In genomic region chrX:51999426-51999825, GRCm38 (mm10) we compare ENCODE assay signal across 24 mouse cellular contexts. TPM values are rescaled to one million over a fixed set of nuclear protein-coding genes. Genes with fewer than 3 reads are reported as not detected.
DNase-seq lines count a peak whose midpoint lies in the region; ATAC-seq and TF ChIP-seq lines count a peak whose summit lies in the region.
"Had no signal": no experiment of that assay in that cellular context is flagged by ENCODE, and none has a peak within 500 bp of the region (broad histone marks: within the 10 kb centered on the region; RNA-seq: fewer than 3 reads in every experiment).

No protein-coding gene starts in this region.

- H3K4me2 ChIP-seq in intestine, postnatal 0 days (replicated peaks; ENCODE audit: low read depth): no peak overlapping the region
- H3K4me2 ChIP-seq in intestine, embryonic 16.5 days (ENCODE audit: low read depth, low read length): no peak overlapping the region
- no peak overlapping the region for H3K4me2 ChIP-seq in lung, postnatal 0 days (replicated peaks; ENCODE audit: low read depth, low read length)
- H3K4me2 ChIP-seq: embryonic facial prominence, embryonic 15.5 days; forebrain, embryonic 15.5 days; heart, embryonic 13.5 days; hindbrain, embryonic 12.5 days; limb, embryonic 15.5 days; lung, embryonic 15.5 days; midbrain, embryonic 11.5 days had no signal

- in situ Hi-C loops in Patski (cut with MboI; ENCODE audit: low pct_unique_long_range_greater_than_20kb): no loop called here

- no peak for TF ChIP-seq EP300 in lung, postnatal 0 days (IDR thresholded peaks at IDR 0.05)

- no peaks in the 10 kb centered on the region for H3K27me3 ChIP-seq in intestine, postnatal 0 days (replicated peaks; ENCODE audit: control insufficient read depth, insufficient read depth, low read length)
- H3K27me3 ChIP-seq in intestine, embryonic 16.5 days (replicated peaks; ENCODE audit: control insufficient read depth, insufficient read depth, low read length): no peaks in the 10 kb centered on the region
- H3K27me3 ChIP-seq in lung, postnatal 0 days (replicated peaks; ENCODE audit: insufficient read depth, low read length): no peaks in the 10 kb centered on the region
- H3K27me3 ChIP-seq in Patski: peaks cover 5% of the 10 kb centered on the region
- H3K27me3 ChIP-seq: embryonic facial prominence, embryonic 15.5 days; forebrain, embryonic 15.5 days; heart, embryonic 13.5 days; hindbrain, embryonic 12.5 days; limb, embryonic 15.5 days; lung, embryonic 15.5 days had no signal

- TF ChIP-seq CTCF in intestine, postnatal 0 days (IDR thresholded peaks at IDR 0.05; ENCODE audit: low read depth): peak; percentile 25; the same call in 1 of the 2 replicates
- TF ChIP-seq CTCF in lung, postnatal 0 days (IDR thresholded peaks at IDR 0.05): peak; percentile 26
- peak; percentile 49 for TF ChIP-seq CTCF in Patski (IDR thresholded peaks at IDR 0.05)

- no peak overlapping the region for H3K4me3 ChIP-seq in intestine, postnatal 0 days (ENCODE audit: low read depth, low read length)
- H3K4me3 ChIP-seq in intestine, embryonic 16.5 days (ENCODE audit: low read length): no peak overlapping the region
- H3K4me3 ChIP-seq in lung, postnatal 0 days (ENCODE audit: low read depth, low read length): no peak overlapping the region
- H3K4me3 ChIP-seq: embryonic facial prominence, embryonic 15.5 days; forebrain, embryonic 15.5 days; heart, embryonic 13.5 days; hindbrain, embryonic 12.5 days; limb, embryonic 15.5 days; lung, embryonic 15.5 days had no signal

- H3K9ac ChIP-seq in intestine, postnatal 0 days (ENCODE audit: low read depth, low read length): no peak overlapping the region
- no peak overlapping the region for H3K9ac ChIP-seq in intestine, embryonic 16.5 days (ENCODE audit: low read depth, low read length)
- no peak overlapping the region for H3K9ac ChIP-seq in lung, postnatal 0 days (replicated peaks; ENCODE audit: low read depth)
- H3K9ac ChIP-seq: embryonic facial prominence, embryonic 15.5 days; forebrain, embryonic 15.5 days; heart, embryonic 13.5 days; hindbrain, embryonic 12.5 days; limb, embryonic 15.5 days; liver, embryonic 14.5 days; lung, embryonic 15.5 days had no signal

- DNase-seq in lung, postnatal 0 days (ENCODE audit: low spot score): peak; percentile 23
- DNase-seq in lung, postnatal 36 days: no peak
- no peak for DNase-seq in Patski (ENCODE audit: low read depth, low spot score)
- no peak for DNase-seq in thymus, postnatal 14 days
- no peak for DNase-seq in embryo, embryonic 10.5 days (ENCODE audit: low spot score)
- DNase-seq: cerebellum, adult 18-20 months; embryo, embryonic 11 days; gastrocnemius, postnatal 14 days; heart, adult 11 months; heart, postnatal 14 days; kidney, adult 8-10 months; kidney, postnatal 14 days; layer of hippocampus, postnatal 36 days had no signal

- CTCF ChIA-PET in Patski (lab: Charles Lee): no interaction called here

- no peak overlapping the region for H3K27ac ChIP-seq in intestine, postnatal 0 days (ENCODE audit: low read depth, low read length)
- no peak overlapping the region for H3K27ac ChIP-seq in intestine, embryonic 16.5 days (ENCODE audit: low read length)
- no peak overlapping the region for H3K27ac ChIP-seq in lung, postnatal 0 days (ENCODE audit: low read length)
- H3K27ac ChIP-seq: embryonic facial prominence, embryonic 15.5 days; forebrain, embryonic 15.5 days; heart, embryonic 13.5 days; hindbrain, embryonic 12.5 days; limb, embryonic 15.5 days; liver, embryonic 14.5 days; lung, embryonic 15.5 days had no signal

- no peaks in the 10 kb centered on the region for H3K36me3 ChIP-seq in intestine, postnatal 0 days (ENCODE audit: control insufficient read depth, insufficient read depth)
- H3K36me3 ChIP-seq in intestine, embryonic 16.5 days (ENCODE audit: control insufficient read depth, insufficient read depth, low read length): no peaks in the 10 kb centered on the region
- no peaks in the 10 kb centered on the region for H3K36me3 ChIP-seq in lung, postnatal 0 days (ENCODE audit: insufficient read depth, low read length)
- H3K36me3 ChIP-seq: embryonic facial prominence, embryonic 15.5 days; forebrain, embryonic 15.5 days; heart, embryonic 13.5 days; hindbrain, embryonic 12.5 days; limb, embryonic 15.5 days; lung, embryonic 15.5 days had no signal

- POLR2A ChIA-PET in Patski (lab: Charles Lee): no interaction called here

- no peaks in the 10 kb centered on the region for H3K4me1 ChIP-seq in intestine, postnatal 0 days (replicated peaks; ENCODE audit: control insufficient read depth, insufficient read depth, low read length)
- no peaks in the 10 kb centered on the region for H3K4me1 ChIP-seq in intestine, embryonic 16.5 days (ENCODE audit: control insufficient read depth, insufficient read depth, low read length)
- H3K4me1 ChIP-seq in lung, postnatal 0 days (ENCODE audit: insufficient read depth, low read depth, low read length): no peaks in the 10 kb centered on the region
- H3K4me1 ChIP-seq: embryonic facial prominence, embryonic 15.5 days; forebrain, embryonic 15.5 days; heart, embryonic 13.5 days; hindbrain, embryonic 12.5 days; limb, embryonic 15.5 days had no signal

- 69% methylated on average over 4 of the region's 4 CpGs for WGBS in intestine, postnatal 0 days
- 59% methylated on average over 4 of the region's 4 CpGs for WGBS in intestine, embryonic 16.5 days
- 51% methylated on average over 4 of the region's 4 CpGs for WGBS in lung, postnatal 0 days

- H3K9me3 ChIP-seq in intestine, postnatal 0 days (ENCODE audit: control insufficient read depth): no peaks in the 10 kb centered on the region
- H3K9me3 ChIP-seq in intestine, embryonic 16.5 days (ENCODE audit: control insufficient read depth, low read length): no peaks in the 10 kb centered on the region
- H3K9me3 ChIP-seq in lung, postnatal 0 days (ENCODE audit: low read length): no peaks in the 10 kb centered on the region
- H3K9me3 ChIP-seq: embryonic facial prominence, embryonic 15.5 days; forebrain, embryonic 15.5 days; heart, embryonic 13.5 days; hindbrain, embryonic 12.5 days; limb, embryonic 15.5 days; lung, embryonic 15.5 days had no signal

- ATAC-seq in intestine, postnatal 0 days: no peak
- ATAC-seq in intestine, embryonic 16.5 days: no peak
- peak; percentile 28 for ATAC-seq in lung, postnatal 0 days
- ATAC-seq in Patski: peak; percentile 51
- ATAC-seq: forebrain, embryonic 15.5 days had no signal

RNA-seq across cellular contexts. Expression of gene 1700080O16Rik, which starts 26.9 kb away (rescaled TPM):
- polyA plus RNA-seq in intestine, postnatal 0 days (2015; fragmentation: Nextera tagmentation; extraction: Ambion mirVana): 0.12 TPM in 1 of 2 replicates, not detected in the other
- polyA plus RNA-seq in intestine, embryonic 16.5 days (2015; fragmentation: Nextera tagmentation; extraction: Ambion mirVana): not detected in 2 replicates
- polyA plus RNA-seq in lung, postnatal 0 days (2015; fragmentation: Nextera tagmentation; extraction: Ambion mirVana): 0.10 TPM in 1 of 2 replicates, not detected in the other
- not detected for polyA plus RNA-seq in Patski (2021)
- polyA plus RNA-seq: embryonic facial prominence, embryonic 15.5 days; forebrain, embryonic 15.5 days; heart, embryonic 13.5 days; hindbrain, embryonic 12.5 days; limb, embryonic 15.5 days; liver, embryonic 14.5 days; lung, embryonic 15.5 days; midbrain, embryonic 11.5 days; neural tube, embryonic 11.5 days had no signal

Comparison
In these comparisons a context has a peak if more than half of its experiments do, and no peak if none do; other contexts are left out.
1. ATAC-seq: peak in lung, postnatal 0 days (single experiment) and Patski (single experiment); none in intestine, postnatal 0 days (single experiment) and intestine, embryonic 16.5 days (single experiment).
2. Peak in every context shown above with its lines, with median percentiles within 50 percentile points of each other: CTCF ChIP-seq.